Mouse (Mus musculus) kidney, embryonic 16.5 days (tissue): ENCODE measurements around the gene Phf1. TPM values are rescaled to one million over a fixed set of nuclear protein-coding genes. Genes with fewer than 3 reads are reported as not detected.
"Not testable (repeated sequence)": the region's sequence is repeated elsewhere in the genome, so short reads cannot be mapped to it uniquely, and the experiment has no call there.

Experiments used
- ATAC-seq: fragments of 200-750 bp; cut with Nextera tagmentation; 2 replicates; pipeline ENCODE4 v1.8.0; 2017; ENCODE audit warnings: moderate TSS enrichment; ENCODE audit not compliant: low FRiP score, low TSS enrichment
- H3K27ac ChIP-seq: fragments of 300-500 bp; sonication (generic); 2 replicates; pipeline ENCODE4 v1.5.1; 2014; ENCODE audit warnings: low read length
- H3K27me3 ChIP-seq: fragments of 300-500 bp; sonication (generic); 2 replicates; pipeline ENCODE4 v1.6.1; 2014; ENCODE audit warnings: low read length, control low read depth, mixed read lengths; ENCODE audit not compliant: insufficient read depth
- H3K36me3 ChIP-seq: fragments of 300-500 bp; sonication (generic); 2 replicates; pipeline ENCODE4 v1.6.1; 2014; ENCODE audit warnings: low read length, control low read depth, mixed read lengths; ENCODE audit not compliant: insufficient read depth
- H3K4me1 ChIP-seq: fragments of 300-500 bp; sonication (generic); 2 replicates; pipeline ENCODE4 v1.6.1; 2014; ENCODE audit warnings: low read length, control low read depth, mixed read lengths; ENCODE audit not compliant: insufficient read depth
- H3K4me2 ChIP-seq: fragments of 300-500 bp; sonication (generic); replicated peaks from 2 replicates; pipeline ENCODE4 v1.6.1; 2014; ENCODE audit warnings: low read depth, low read length
- H3K4me3 ChIP-seq: fragments of 300-500 bp; sonication (generic); 2 replicates; pipeline ENCODE4 v1.5.1; 2014; ENCODE audit warnings: mild to moderate bottlenecking, low read length
- H3K9ac ChIP-seq: fragments of 300-500 bp; sonication (generic); replicated peaks from 2 replicates; pipeline ENCODE4 v1.6.1; 2014; ENCODE audit warnings: low read length
- H3K9me3 ChIP-seq: fragments of 300-500 bp; sonication (generic); 2 replicates; pipeline ENCODE4 v1.6.1; 2016; ENCODE audit warnings: low read length, control low read depth
- WGBS: fragments of 180-500 bp; shearing (Covaris S2); extraction: QIAGEN DNeasy Blood & Tissue Kit; methylation state at CpG from one replicate; pipeline ENCODE4 v1.1.7; 2014; 5-methylcytosine and 5-hydroxymethylcytosine counted together
- polyA plus RNA-seq: library from polyadenylated mRNA; unstranded; fragments of >200 nt; fragmentation: Nextera tagmentation; extraction: Ambion mirVana; gene quantifications from 2 replicates; pipeline ENCODE4 v1.2.1, GENCODE M21; 2015

Gene Phf1
- polyA plus RNA-seq, 1 experiment from 2014 or later: 9.3 TPM

- WGBS: 1% methylated on average over 3 of the region's 3 CpGs
- Histone ChIP-seq H3K27ac (peak overlapping the region; percentile 91), H3K4me1 (peaks cover 28% of the 10 kb centered on the region), H3K9ac (peak overlapping the region; percentile 95), H3K27me3 (no peaks in the 10 kb centered on the region), H3K36me3 (peaks cover 27% of the 10 kb centered on the region), H3K4me2 (peak overlapping the region; percentile 80), H3K9me3 (no peaks in the 10 kb centered on the region), H3K4me3 (peak overlapping the region; percentile 97)
- no peak for ATAC-seq
Measured at GRCm38 (mm10) chr17:26972107-26972506, 39.3 kb downstream of the Phf1 start.

DNA sequence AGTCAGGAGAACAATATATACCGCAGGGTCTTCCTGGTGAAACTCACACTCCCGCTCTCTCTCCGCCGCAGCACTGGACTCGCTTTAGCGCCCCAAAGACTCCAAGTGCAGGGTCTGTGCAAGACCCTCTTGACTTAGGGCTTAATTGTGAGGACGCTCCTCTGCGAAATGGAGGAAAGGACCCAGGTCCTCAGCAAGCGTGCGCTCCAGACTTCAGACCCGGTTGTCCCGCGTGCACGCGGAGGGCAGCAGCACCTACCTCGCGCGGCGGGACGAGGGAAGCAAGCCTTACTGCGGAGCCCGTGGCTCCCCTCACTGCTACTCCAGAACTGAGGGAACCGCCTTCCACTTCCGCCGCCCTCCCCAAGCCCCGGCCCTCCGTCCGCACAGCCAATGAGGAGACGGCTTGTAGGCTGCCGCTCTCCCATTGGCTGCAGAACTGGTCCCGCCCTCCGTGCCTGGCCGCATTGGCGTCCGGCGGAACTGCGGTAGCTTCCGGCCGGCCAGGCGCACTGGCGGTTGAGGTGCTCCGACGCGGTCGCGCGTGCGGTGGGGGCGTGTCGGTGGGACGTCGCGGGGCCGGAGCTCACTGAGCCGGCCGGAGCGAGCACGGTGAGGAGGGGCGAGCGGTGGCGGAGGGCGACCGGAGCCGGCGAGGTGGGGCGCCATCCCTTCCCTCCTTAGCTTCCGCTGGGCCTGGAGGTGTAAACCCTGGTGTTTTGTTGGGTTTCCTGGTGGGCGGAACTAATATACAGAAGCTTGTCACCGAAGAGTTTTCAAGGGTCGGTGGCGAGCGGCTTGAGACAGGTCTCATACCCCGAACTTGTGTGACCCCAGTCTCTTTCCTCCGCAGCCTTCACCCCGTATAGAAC, 40.1 kb downstream of the Phf1 start, which contains the start of gene Zbtb9:
Gene Zbtb9, plus strand, starts transcription at position 465 of the 872 bp plus-strand sequence.
- Histone ChIP-seq H3K27ac (peak within 1 kb of the TSS; percentile 91), H3K36me3 (peaks cover 30% of the 10 kb centered on the region), H3K4me3 (peak within 1 kb of the TSS; percentile 97), H3K9me3 (no peaks in the 10 kb centered on the region), H3K27me3 (no peaks in the 10 kb centered on the region), H3K9ac (peak within 1 kb of the TSS; percentile 95), H3K4me2 (peak within 1 kb of the TSS; percentile 80), H3K4me1 (peaks cover 28% of the 10 kb centered on the region)
- peak; percentile 99 for ATAC-seq
- WGBS: under 1% methylated on average over 75 of the region's 75 CpGs

DNA sequence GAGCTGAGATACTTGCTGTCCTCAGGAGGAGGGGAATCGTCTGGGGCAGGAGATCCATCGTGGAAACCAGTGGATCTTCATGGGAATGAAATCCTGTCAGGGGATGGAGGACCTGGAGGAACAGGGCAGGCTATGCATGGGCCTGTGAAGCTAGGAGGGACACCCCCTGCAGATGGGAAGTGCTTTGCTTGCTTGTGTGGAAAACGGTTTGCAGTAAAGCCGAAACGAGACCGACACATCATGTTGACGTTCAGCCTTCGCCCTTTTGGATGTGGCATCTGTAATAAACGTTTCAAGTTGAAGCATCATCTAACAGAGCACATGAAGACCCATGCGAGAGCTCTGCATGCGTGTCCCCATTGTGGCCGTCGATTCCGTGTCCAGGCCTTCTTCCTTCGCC, 41.7 kb downstream of the Phf1 start:
- Histone ChIP-seq H3K27me3 (no peaks in the 10 kb centered on the region), H3K36me3 (peaks cover 37% of the 10 kb centered on the region), H3K4me1 (peaks cover 28% of the 10 kb centered on the region), H3K9ac (no peak overlapping the region), H3K9me3 (no peaks in the 10 kb centered on the region), H3K4me3 (no peak overlapping the region), H3K4me2 (peak overlapping the region; percentile 72; the same call in 1 of the 2 replicates), H3K27ac (no peak overlapping the region)
- ATAC-seq: no peak
- WGBS: 90% methylated on average over 15 of the region's 15 CpGs

GRCm38 (mm10) chr17:26975415-26975814, 42.6 kb downstream of the Phf1 start:
- Histone ChIP-seq H3K27ac (no peak overlapping the region), H3K9ac (no peak overlapping the region), H3K4me3 (no peak overlapping the region), H3K9me3 (no peaks in the 10 kb centered on the region), H3K4me1 (peaks cover 28% of the 10 kb centered on the region), H3K4me2 (no peak overlapping the region), H3K36me3 (peaks cover 37% of the 10 kb centered on the region), H3K27me3 (no peaks in the 10 kb centered on the region)
- no peak for ATAC-seq

DNA sequence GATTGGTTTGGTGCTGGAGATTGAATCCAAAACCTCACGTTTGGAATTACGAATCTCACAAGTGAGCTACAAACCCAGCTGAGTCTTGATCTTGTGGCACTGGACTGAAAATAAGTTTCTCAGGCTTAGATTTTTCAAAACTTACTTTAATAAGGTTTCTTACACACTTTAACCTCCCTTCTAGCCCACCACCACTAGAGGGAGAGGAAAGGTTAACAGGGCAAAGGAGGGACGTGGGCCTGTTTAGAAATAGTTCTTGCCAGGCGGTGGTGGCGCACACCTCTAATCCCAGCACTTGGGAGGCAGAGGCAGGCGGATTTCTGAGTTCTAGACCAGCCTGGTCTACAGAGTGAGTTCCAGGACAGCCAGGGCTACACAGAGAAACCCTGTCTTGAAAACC, 44.5 kb downstream of the Phf1 start:
- not testable (repeated sequence) for H3K27ac ChIP-seq, ATAC-seq, H3K9ac ChIP-seq, H3K4me3 ChIP-seq, H3K4me2 ChIP-seq, H3K9me3 ChIP-seq, H3K27me3 ChIP-seq
- WGBS: 88% methylated on average over 6 of the region's 6 CpGs
- Histone ChIP-seq H3K4me1 (peaks cover 14% of the 10 kb centered on the region), H3K36me3 (peaks cover 42% of the 10 kb centered on the region)

GRCm38 (mm10) chr17:26979426-26979825, 46.6 kb downstream of the Phf1 start:
- peaks cover 5% of the 10 kb centered on the region for H3K4me1 ChIP-seq
- H3K9me3 ChIP-seq: no peaks in the 10 kb centered on the region
- no peaks in the 10 kb centered on the region for H3K27me3 ChIP-seq
- H3K9ac ChIP-seq: no peak overlapping the region
- peaks cover 42% of the 10 kb centered on the region for H3K36me3 ChIP-seq
- H3K4me3 ChIP-seq: no peak overlapping the region
- WGBS: 79% methylated on average over 2 of the region's 2 CpGs
- no peak overlapping the region for H3K4me2 ChIP-seq
- no peak for ATAC-seq
- H3K27ac ChIP-seq: no peak overlapping the region

GRCm38 (mm10) chr17:26981050-26981449, 48.2 kb downstream of the Phf1 start:
- ATAC-seq: no peak
- Histone ChIP-seq H3K4me3 (no peak overlapping the region), H3K27me3 (no peaks in the 10 kb centered on the region), H3K4me2 (no peak overlapping the region), H3K9ac (no peak overlapping the region), H3K4me1 (no peaks in the 10 kb centered on the region), H3K9me3 (no peaks in the 10 kb centered on the region), H3K36me3 (peaks cover 31% of the 10 kb centered on the region), H3K27ac (no peak overlapping the region)
- WGBS: 76% methylated on average over 2 of the region's 2 CpGs

DNA sequence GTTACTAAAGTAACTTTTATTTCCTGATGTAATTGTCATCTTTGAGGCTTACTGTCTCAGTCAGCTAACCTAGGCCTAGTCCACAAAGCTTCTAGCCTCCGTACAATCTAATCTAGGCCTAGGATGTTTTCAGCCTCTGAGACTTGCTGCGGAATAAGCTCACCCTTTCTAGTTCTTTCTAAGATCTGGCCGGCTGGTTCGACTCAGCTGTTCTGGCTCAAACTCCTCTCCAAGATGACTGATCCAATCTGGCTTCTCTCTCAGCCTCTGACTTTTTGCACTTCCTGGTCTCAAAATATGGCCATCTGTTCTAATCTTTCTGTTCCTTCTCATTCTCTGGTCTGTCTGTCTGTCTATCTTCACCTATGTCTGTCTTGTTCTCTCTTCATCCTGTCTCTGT, 50.5 kb downstream of the Phf1 start:
- Histone ChIP-seq H3K36me3 (peaks cover 12% of the 10 kb centered on the region), H3K9ac (no peak overlapping the region), H3K27me3 (no peaks in the 10 kb centered on the region), H3K27ac (no peak overlapping the region), H3K4me2 (no peak overlapping the region), H3K9me3 (no peaks in the 10 kb centered on the region), H3K4me1 (no peaks in the 10 kb centered on the region), H3K4me3 (no peak overlapping the region)
- 85% methylated on average over 4 of the region's 4 CpGs for WGBS
- no peak for ATAC-seq

GRCm38 (mm10) chr17:26985503-26986179, 52.8 kb downstream of the Phf1 start:
- Histone ChIP-seq H3K9ac (no peak overlapping the region), H3K36me3 (peaks cover 4% of the 10 kb centered on the region; the same call in 1 of the 2 replicates), H3K4me3 (no peak overlapping the region), H3K4me2 (no peak overlapping the region), H3K27me3 (no peaks in the 10 kb centered on the region), H3K9me3 (no peaks in the 10 kb centered on the region), H3K27ac (no peak overlapping the region), H3K4me1 (no peaks in the 10 kb centered on the region)
- WGBS: 57% methylated on average over 10 of the region's 10 CpGs
- ATAC-seq: no peak
